Mouse (Mus musculus) left cerebral cortex, postnatal 25 days (tissue): ENCODE measurements around the gene Nmnat2. TPM values are rescaled to one million over a fixed set of nuclear protein-coding genes. Genes with fewer than 3 reads are reported as not detected.

Source experiments
- DNase-seq, 2 experiments: peaks; one replicate each; pipeline ENCODE4 v3.0.0; 2022; ENCODE audit warnings: low spot score in 2 of 2, mixed read lengths in 1 of 2
- intact Hi-C: fragments of 180-260 bp; cut with DNase I; formaldehyde crosslinking; loops from one replicate; pipeline ENCODE4 v1.15.1; 2025
- total RNA-seq, 2 experiments: library from RNA; stranded (reverse); gene quantifications; 2 replicates each; pipeline ENCODE4 v1.2.3; 2021

The Nmnat2 gene
- total RNA-seq, 2 experiments from 2014 or later, result 153 to 155 TPM

GRCm38 (mm10) chr1:153013541-153014288 is 58.9 kb downstream of the Nmnat2 start:
- DNase-seq, result no peak
- intact Hi-C loops, result no loop called here

- intact Hi-C loops, result no loop called here
Observed at GRCm38 (mm10) chr1:153014431-153015186, 59.8 kb downstream of the Nmnat2 start.

GRCm38 (mm10) chr1:153016465-153017163 is 61.8 kb downstream of the Nmnat2 start:
- DNase-seq, result no peak
- intact Hi-C loops, result no loop called here

More at GRCm38 (mm10) chr1:153014431-153015186, 59.8 kb downstream of the Nmnat2 start:
- DNase-seq, result peak in 1 of 2 experiments; percentile 43

- intact Hi-C loops, result no loop called here
Observed at GRCm38 (mm10) chr1:153019128-153019527, 64.3 kb downstream of the Nmnat2 start.

GRCm38 (mm10) chr1:153019623-153020022 is 64.8 kb downstream of the Nmnat2 start:
- intact Hi-C loops, result no loop called here
- DNase-seq, result no peak

More at GRCm38 (mm10) chr1:153019128-153019527, 64.3 kb downstream of the Nmnat2 start:
- no peak for DNase-seq

- intact Hi-C loops, result no loop called here
- DNase-seq, result no peak
Observed at GRCm38 (mm10) chr1:153021034-153021638, 66.3 kb downstream of the Nmnat2 start.

- no peak for DNase-seq
- intact Hi-C loops, result no loop called here
Observed at GRCm38 (mm10) chr1:153023018-153023417, 68.2 kb downstream of the Nmnat2 start.

- no peak for DNase-seq
- intact Hi-C loops, result no loop called here
Observed at GRCm38 (mm10) chr1:153023875-153024274, 69.1 kb downstream of the Nmnat2 start.

GRCm38 (mm10) chr1:153024453-153024852 is 69.7 kb downstream of the Nmnat2 start:
- DNase-seq, result no peak
- intact Hi-C loops, result no loop called here

- intact Hi-C loops, result no loop called here
- no peak for DNase-seq
Observed at GRCm38 (mm10) chr1:153031345-153031744, 76.6 kb downstream of the Nmnat2 start.

GRCm38 (mm10) chr1:153031954-153032353 is 77.2 kb downstream of the Nmnat2 start:
- DNase-seq, result no peak
- intact Hi-C loops, result no loop called here

GRCm38 (mm10) chr1:153033145-153033908 is 78.5 kb downstream of the Nmnat2 start:
- intact Hi-C loops, result no loop called here
- no peak for DNase-seq

GRCm38 (mm10) chr1:153034064-153034463 is 79.3 kb downstream of the Nmnat2 start:
- DNase-seq, result no peak
- intact Hi-C loops, result no loop called here

GRCm38 (mm10) chr1:153035328-153035944 is 80.6 kb downstream of the Nmnat2 start:
- intact Hi-C loops, result loop anchor here (5.0 kb wide), 1 partner anchor 43 kb away; no protein-coding TSS in a partner anchor
- DNase-seq, result peak; percentile 79 to 93

GRCm38 (mm10) chr1:153037353-153038345 is 82.9 kb downstream of the Nmnat2 start:
- peak in 1 of 2 experiments; percentile 36 for DNase-seq
- intact Hi-C loops, result loop anchor here (2.0 to 5.0 kb wide), 2 partner anchors 45 to 135 kb away; partner anchors contain the start of gene Smg7

- DNase-seq, result no peak
Observed at GRCm38 (mm10) chr1:153040091-153040490, 85.3 kb downstream of the Nmnat2 start.

GRCm38 (mm10) chr1:153041046-153041445 is 86.3 kb downstream of the Nmnat2 start:
- intact Hi-C loops, result no loop called here
- no peak for DNase-seq

More at GRCm38 (mm10) chr1:153040091-153040490, 85.3 kb downstream of the Nmnat2 start:
- intact Hi-C loops, result no loop called here
